Mouse (Mus musculus): Measurements from ENCODE around the gene Wdtc1.

DNA sequence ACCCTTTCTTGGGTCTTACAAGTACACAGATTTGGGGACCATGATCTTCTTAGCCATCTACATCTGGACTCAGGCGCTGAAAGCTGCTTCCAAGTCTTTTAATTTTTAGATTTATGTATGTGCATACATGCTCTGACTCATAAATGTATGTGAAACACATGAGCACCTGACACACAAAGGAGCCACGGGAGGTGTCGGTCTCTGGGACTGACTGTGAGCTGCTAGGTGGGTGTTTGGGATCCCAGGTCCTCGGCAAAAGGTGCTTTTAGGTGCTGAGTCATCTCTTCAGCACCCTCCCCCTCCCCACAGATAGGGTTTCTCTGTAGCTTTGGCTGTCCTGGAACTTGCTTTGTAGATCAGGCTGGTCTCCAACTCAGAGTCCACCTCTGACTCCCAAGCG, 89.5 kb downstream of the Wdtc1 start:
- no peak for TF ChIP-seq CTCF (IDR thresholded peaks at IDR 0.05; ENCODE audit: borderline replicate concordance, insufficient read depth, low read length)
- no peak for TF ChIP-seq POLR2A (IDR thresholded peaks at IDR 0.05; ENCODE audit: low read depth, low read length)
